8 mouse cellular contexts compared by ENCODE assay signal in the genomic region with DNA sequence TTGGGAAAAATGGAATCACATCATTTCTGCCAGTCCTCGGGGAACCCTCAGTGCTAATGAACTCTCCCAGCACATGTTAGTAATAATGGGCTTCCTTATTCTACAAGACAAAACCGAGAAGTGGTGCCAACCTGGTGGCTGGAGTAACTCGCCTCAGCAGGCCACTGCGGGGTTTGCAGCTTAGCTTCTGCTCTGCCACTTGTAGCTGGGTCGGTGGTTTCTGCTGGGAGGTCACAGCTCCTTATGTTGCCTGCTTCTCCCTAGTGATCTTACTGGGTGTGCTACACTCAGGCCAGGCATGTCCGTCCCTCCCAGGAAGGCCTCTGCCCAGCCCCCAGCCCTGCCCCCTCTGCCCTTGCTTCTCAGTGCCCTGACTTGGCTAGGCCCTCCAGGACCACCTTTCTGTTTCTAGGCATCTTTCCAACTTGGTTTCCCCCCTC.
DNase-seq lines count a peak whose midpoint lies in the region; ATAC-seq and TF ChIP-seq lines count a peak whose summit lies in the region.

No protein-coding gene starts in this region.

- dilution Hi-C loops in CH12.LX (cut with MboI; ENCODE audit: extremely low pct_ligation_motif_present, extremely low pct_unique_long_range_greater_than_20kb, low sequenced_read_pairs), result no loop called here

- no peaks in the 10 kb centered on the region for H3K79me2 ChIP-seq in CH12.LX (replicated peaks; ENCODE audit: control insufficient read depth, extremely low read depth, insufficient read depth, poor library complexity, severe bottlenecking)

- H3K4me1 ChIP-seq in CH12.LX (ENCODE audit: control insufficient read depth in 1 of 2, insufficient read depth in 2 of 2), result peaks cover 13 to 58% of the 10 kb centered on the region in 2 experiments; a peak in 3 of 4 replicates
- peaks cover 83% of the 10 kb centered on the region for H3K4me1 ChIP-seq in forebrain, embryonic 10.5 days
- peaks cover 28% of the 10 kb centered on the region for H3K4me1 ChIP-seq in midbrain, embryonic 15.5 days
- 0 out of 2 replicates have a peak, but pooled peaks cover 3% of the 10 kb centered on the region for H3K4me1 ChIP-seq in intestine, embryonic 15.5 days (replicated peaks)

- peak; percentile 88 for ATAC-seq in midbrain, embryonic 15.5 days (replicated peaks)
- ATAC-seq in intestine, embryonic 15.5 days, result no peak

- H3K27me3 ChIP-seq in CH12.LX (replicated peaks), result no peaks in the 10 kb centered on the region
- H3K27me3 ChIP-seq in forebrain, embryonic 10.5 days (ENCODE audit: poor library complexity, severe bottlenecking), result no peaks in the 10 kb centered on the region
- H3K27me3 ChIP-seq in midbrain, embryonic 15.5 days (replicated peaks), result no peaks in the 10 kb centered on the region
- H3K27me3 ChIP-seq in intestine, embryonic 15.5 days (replicated peaks), result no peaks in the 10 kb centered on the region

- in situ Hi-C loops in CH12.LX (cut with MboI; ENCODE audit: low pct_ligation_motif_present, low pct_unique_long_range_greater_than_20kb, low sequenced_read_pairs), result no loop called here

- TF ChIP-seq EP300 in CH12.LX (IDR thresholded peaks at IDR 0.05; ENCODE audit: low read length), result peak; percentile 1; the same call in 1 of the 2 replicates

- no peak for TF ChIP-seq RAD21 in CH12.LX (IDR thresholded peaks at IDR 0.05; ENCODE audit: low read depth, low read length)

- H3K27ac ChIP-seq in CH12.LX (ENCODE audit: insufficient read depth, low read depth), result peak overlapping the region; percentile 71
- peak overlapping the region; percentile 88 for H3K27ac ChIP-seq in forebrain, embryonic 10.5 days
- peak overlapping the region; percentile 4 for H3K27ac ChIP-seq in midbrain, embryonic 15.5 days
- no peak overlapping the region for H3K27ac ChIP-seq in intestine, embryonic 15.5 days

- peak; percentile 93 for DNase-seq in heart, adult 11 months
- no peak for DNase-seq in heart, adult 8-10 months (ENCODE audit: low spot score)
- DNase-seq in CH12.LX (ENCODE audit: extremely low read depth), result peak; percentile 75
- DNase-seq in forebrain, embryonic 10.5 days (ENCODE audit: extremely low spot score, low spot score), result peak; percentile 71
- DNase-seq in kidney, postnatal 10 days, result peak; percentile 11
- DNase-seq in adrenal gland, postnatal 25 days, result no peak

- H3K36me3 ChIP-seq in CH12.LX (replicated peaks in 1 of 2; ENCODE audit: control insufficient read depth in 1 of 2, insufficient read depth in 1 of 2, low read length in 1 of 2), result no peaks in the 10 kb centered on the region
- no peaks in the 10 kb centered on the region for H3K36me3 ChIP-seq in forebrain, embryonic 10.5 days (replicated peaks)
- H3K36me3 ChIP-seq in midbrain, embryonic 15.5 days (replicated peaks), result no peaks in the 10 kb centered on the region
- H3K36me3 ChIP-seq in intestine, embryonic 15.5 days, result no peaks in the 10 kb centered on the region

- TF ChIP-seq POLR2A in CH12.LX (IDR thresholded peaks at IDR 0.05; ENCODE audit: low read depth, low read length), result peak; percentile 57

- no peak for TF ChIP-seq CTCF in CH12.LX (conservative IDR thresholded peaks at IDR 0.05 in 1 of 2, IDR thresholded peaks at IDR 0.05 in 1 of 2; ENCODE audit: low read depth in 2 of 2, low read length in 2 of 2)

- peak overlapping the region; percentile 64; the same call in 1 of the 2 replicates for H3K4me2 ChIP-seq in CH12.LX (ENCODE audit: insufficient read depth, low read depth, poor library complexity, severe bottlenecking)
- H3K4me2 ChIP-seq in midbrain, embryonic 15.5 days, result no peak overlapping the region
- no peak overlapping the region for H3K4me2 ChIP-seq in intestine, embryonic 15.5 days (replicated peaks)

- H3K9ac ChIP-seq in CH12.LX (ENCODE audit: insufficient read depth, low read depth), result peak overlapping the region; percentile 5
- H3K9ac ChIP-seq in midbrain, embryonic 15.5 days, result no peak overlapping the region
- no peak overlapping the region for H3K9ac ChIP-seq in intestine, embryonic 15.5 days

- H3K4me3 ChIP-seq in CH12.LX (replicated peaks in 1 of 3; ENCODE audit: low read depth in 2 of 3, low read length in 2 of 3, poor library complexity in 1 of 3), result peak overlapping the region in 1 of 3 experiments; percentile 1
- H3K4me3 ChIP-seq in forebrain, embryonic 10.5 days, result peak overlapping the region; percentile 21; the same call in 1 of the 2 replicates
- no peak overlapping the region for H3K4me3 ChIP-seq in midbrain, embryonic 15.5 days
- H3K4me3 ChIP-seq in intestine, embryonic 15.5 days (replicated peaks), result no peak overlapping the region

- 17% methylated on average over 6 of the region's 6 CpGs for WGBS in forebrain, embryonic 10.5 days
- WGBS in midbrain, embryonic 15.5 days, result 8% methylated on average over 6 of the region's 6 CpGs
- 41% methylated on average over 6 of the region's 6 CpGs for WGBS in intestine, embryonic 15.5 days

- H3K9me3 ChIP-seq in CH12.LX (replicated peaks; ENCODE audit: low read length), result no peaks in the 10 kb centered on the region
- no peaks in the 10 kb centered on the region for H3K9me3 ChIP-seq in forebrain, embryonic 10.5 days
- H3K9me3 ChIP-seq in midbrain, embryonic 15.5 days, result no peaks in the 10 kb centered on the region
- H3K9me3 ChIP-seq in intestine, embryonic 15.5 days, result no peaks in the 10 kb centered on the region

TF ChIP-seq in CH12.LX, 34 proteins besides CTCF, POLR2A, EP300 and RAD21:
- TF ChIP-seq ZKSCAN1 (IDR thresholded peaks at IDR 0.05; ENCODE audit: borderline replicate concordance, low read depth, low read length), result no peak
- TF ChIP-seq ZC3H11A (IDR thresholded peaks at IDR 0.05; ENCODE audit: low read depth, low read length), result no peak
- no peak for TF ChIP-seq SIN3A (IDR thresholded peaks at IDR 0.05; ENCODE audit: low read length)
- no peak; the same call in 1 of the 2 replicates for TF ChIP-seq UBTF (IDR thresholded peaks at IDR 0.05; ENCODE audit: low read depth, low read length)
- 0 out of 2 replicates have a peak, but pooled peaks have one; percentile 16 for TF ChIP-seq MYC (IDR thresholded peaks at IDR 0.05; ENCODE audit: low read depth, low read length)
- TF ChIP-seq ZMIZ1 (IDR thresholded peaks at IDR 0.05; ENCODE audit: low read depth, low read length), result no peak
- TF ChIP-seq E2F4 (IDR thresholded peaks at IDR 0.05; ENCODE audit: insufficient replicate concordance, low read depth, low read length), result no peak
- no peak for TF ChIP-seq JUND (conservative IDR thresholded peaks at IDR 0.05; ENCODE audit: low read depth, low read length)
- no peak for TF ChIP-seq ETS1 (conservative IDR thresholded peaks at IDR 0.05; ENCODE audit: low read depth, low read length)
- TF ChIP-seq POLR2AphosphoS2 (IDR thresholded peaks at IDR 0.05; ENCODE audit: low read depth, low read length), result no peak
- TF ChIP-seq HCFC1 (IDR thresholded peaks at IDR 0.05; ENCODE audit: low read depth, low read length), result no peak; the same call in 1 of the 2 replicates
- TF ChIP-seq PAX5 (IDR thresholded peaks at IDR 0.05; ENCODE audit: low read length), result no peak
- no peak for TF ChIP-seq GABPA (IDR thresholded peaks at IDR 0.05; ENCODE audit: insufficient replicate concordance, low read depth, low read length)
- 0 out of 2 replicates have a peak, but pooled peaks have one; percentile 55 for TF ChIP-seq IRF4 (IDR thresholded peaks at IDR 0.05; ENCODE audit: low read depth, low read length)
- TF ChIP-seq NELFE (IDR thresholded peaks at IDR 0.05; ENCODE audit: low read depth, low read length), result no peak
- TF ChIP-seq TBP (conservative IDR thresholded peaks at IDR 0.05; ENCODE audit: low read depth, low read length), result peak; percentile 65
- TF ChIP-seq RCOR1 (conservative IDR thresholded peaks at IDR 0.05; ENCODE audit: low read depth, low read length), result no peak
- no peak for TF ChIP-seq MAX (IDR thresholded peaks at IDR 0.05; ENCODE audit: low read length)
- TF ChIP-seq CHD2 (IDR thresholded peaks at IDR 0.05; ENCODE audit: low read length), result peak; percentile 92
- no peak for TF ChIP-seq ZNF384 (IDR thresholded peaks at IDR 0.05; ENCODE audit: low read depth, low read length)
- peak; percentile 54; the same call in 1 of the 2 replicates for TF ChIP-seq MEF2A (IDR thresholded peaks at IDR 0.05; ENCODE audit: borderline replicate concordance, low read depth, low read length)
- TF ChIP-seq MAZ (IDR thresholded peaks at IDR 0.05; ENCODE audit: low read depth, low read length), result no peak; the same call in 1 of the 2 replicates
- peak; percentile 57; the same call in 1 of the 2 replicates for TF ChIP-seq CHD1 (IDR thresholded peaks at IDR 0.05; ENCODE audit: low read depth, low read length)
- no peak for TF ChIP-seq SMC3 (IDR thresholded peaks at IDR 0.05; ENCODE audit: low read depth, low read length)
- TF ChIP-seq NRF1 (IDR thresholded peaks at IDR 0.05; ENCODE audit: low read depth, low read length), result no peak
- 0 out of 2 replicates have a peak, but pooled peaks have one; percentile 51 for TF ChIP-seq MXI1 (IDR thresholded peaks at IDR 0.05; ENCODE audit: low read depth, low read length)
- TF ChIP-seq USF1 (IDR thresholded peaks at IDR 0.05; ENCODE audit: low read depth, low read length), result no peak
- no peak for TF ChIP-seq JUN (IDR thresholded peaks at IDR 0.05; ENCODE audit: insufficient read depth, low read depth, low read length)
- TF ChIP-seq ELF1 (IDR thresholded peaks at IDR 0.05; ENCODE audit: low read depth, low read length), result peak; percentile 16; the same call in 1 of the 2 replicates

Comparison
In these comparisons a context has a peak if more than half of its experiments do, and no peak if none do; other contexts are left out.
1. DNase-seq: peak in heart, adult 11 months (single experiment), CH12.LX (single experiment), forebrain, embryonic 10.5 days (single experiment) and kidney, postnatal 10 days (single experiment); none in heart, adult 8-10 months (single experiment) and adrenal gland, postnatal 25 days (single experiment).